Mouse (Mus musculus): ENCODE measurements around the gene Sergef. TPM values are rescaled to one million over a fixed set of nuclear protein-coding genes. Genes with fewer than 3 reads are reported as not detected.
A peak's percentile ranks its signal among the peaks of the same experiment; 100 is the strongest.

Sergef gene
- polyA plus RNA-seq, 1 experiment from 2014 or later = 50.6 TPM

DNA sequence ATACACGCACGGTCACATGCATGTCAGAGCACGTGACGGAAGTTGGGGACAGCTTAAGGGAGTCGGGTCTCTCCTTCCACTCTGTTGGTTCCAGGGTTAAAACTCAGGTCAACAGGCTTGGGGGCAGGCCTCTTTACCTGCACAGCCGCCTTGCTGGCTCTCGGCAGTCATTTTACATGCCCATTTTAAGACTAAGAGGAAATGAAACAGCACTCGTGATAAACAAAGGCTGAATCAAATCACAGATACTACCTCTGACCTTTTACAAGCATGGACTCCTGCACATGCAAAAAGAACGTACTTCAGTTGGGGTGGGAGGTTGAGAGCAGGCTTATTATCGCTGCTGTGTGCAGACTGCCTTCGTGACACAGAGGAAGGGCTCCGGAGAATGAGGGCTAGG lies 50.4 kb downstream of the Sergef start:
- Histone ChIP-seq H3K27me3 (replicated peaks; ENCODE audit: control insufficient read depth, insufficient read depth, low read length) (no peaks in the 10 kb centered on the region), H3K36me3 (ENCODE audit: control insufficient read depth, insufficient read depth, low read length) (no peaks in the 10 kb centered on the region), H3K9me3 (ENCODE audit: control insufficient read depth, low read length) (no peaks in the 10 kb centered on the region), H3K4me2 (ENCODE audit: low read length) (no peak overlapping the region), H3K27ac (ENCODE audit: low read depth, low read length) (no peak overlapping the region), H3K9ac (ENCODE audit: low read depth, low read length) (no peak overlapping the region), H3K4me3 (ENCODE audit: low read length) (no peak overlapping the region), H3K4me1 (ENCODE audit: control insufficient read depth, insufficient read depth, low read depth, low read length) (peaks cover 4% of the 10 kb centered on the region; the same call in 1 of the 2 replicates)
- ATAC-seq = no peak
- 89% methylated on average over 12 of the region's 12 CpGs for WGBS

DNA sequence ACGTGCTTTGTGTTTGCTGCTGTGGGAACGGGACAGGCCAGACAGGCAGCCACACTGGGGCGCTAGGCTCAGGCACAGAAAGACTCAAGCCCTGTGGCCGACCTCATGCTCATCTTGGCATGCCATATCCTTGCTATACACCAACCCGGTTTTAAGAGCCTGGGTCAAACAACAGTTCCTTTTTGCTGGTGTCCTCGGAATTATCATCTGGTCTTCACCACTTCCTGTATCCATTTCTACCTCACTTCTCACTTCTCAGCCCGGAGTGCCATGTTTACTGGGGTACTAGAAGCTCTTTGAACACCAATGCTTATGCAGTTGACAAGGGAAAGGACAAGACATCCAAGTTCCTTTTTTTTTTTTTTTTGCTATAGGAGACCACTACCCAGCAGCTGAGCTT lies 51.6 kb downstream of the Sergef start:
- Histone ChIP-seq H3K9ac (ENCODE audit: low read depth, low read length) (no peak overlapping the region), H3K4me3 (ENCODE audit: low read length) (no peak overlapping the region), H3K4me1 (ENCODE audit: control insufficient read depth, insufficient read depth, low read depth, low read length) (peaks cover 4% of the 10 kb centered on the region; the same call in 1 of the 2 replicates), H3K27ac (ENCODE audit: low read depth, low read length) (no peak overlapping the region), H3K27me3 (replicated peaks; ENCODE audit: control insufficient read depth, insufficient read depth, low read length) (no peaks in the 10 kb centered on the region), H3K4me2 (ENCODE audit: low read length) (no peak overlapping the region), H3K9me3 (ENCODE audit: control insufficient read depth, low read length) (no peaks in the 10 kb centered on the region), H3K36me3 (ENCODE audit: control insufficient read depth, insufficient read depth, low read length) (no peaks in the 10 kb centered on the region)
- ATAC-seq = no peak
- WGBS = 66% methylated on average over 7 of the region's 7 CpGs

DNA sequence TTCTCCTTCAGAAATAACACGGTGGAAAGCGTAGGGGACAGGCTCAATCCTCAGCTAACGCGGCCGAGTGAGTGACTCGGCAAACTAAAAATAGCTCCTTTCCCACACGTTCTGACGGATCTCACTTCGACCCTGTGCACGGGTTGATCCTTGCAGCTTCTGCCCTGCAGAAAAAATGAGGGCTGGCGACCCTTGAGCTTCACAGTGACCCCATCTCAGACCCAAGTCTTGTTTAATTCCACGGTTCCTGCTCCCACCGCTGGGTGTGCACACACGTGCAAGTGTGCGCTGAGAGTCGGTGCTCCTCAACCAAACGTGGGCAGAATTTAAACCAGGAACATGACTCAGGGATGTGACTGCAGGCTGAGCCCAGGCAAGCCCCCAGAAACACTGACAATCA lies 52.1 kb downstream of the Sergef start:
- Histone ChIP-seq H3K9ac (ENCODE audit: low read depth, low read length) (no peak overlapping the region), H3K4me2 (ENCODE audit: low read length) (no peak overlapping the region), H3K27me3 (replicated peaks; ENCODE audit: control insufficient read depth, insufficient read depth, low read length) (no peaks in the 10 kb centered on the region), H3K4me3 (ENCODE audit: low read length) (no peak overlapping the region), H3K27ac (ENCODE audit: low read depth, low read length) (no peak overlapping the region), H3K9me3 (ENCODE audit: control insufficient read depth, low read length) (no peaks in the 10 kb centered on the region), H3K36me3 (ENCODE audit: control insufficient read depth, insufficient read depth, low read length) (no peaks in the 10 kb centered on the region), H3K4me1 (ENCODE audit: control insufficient read depth, insufficient read depth, low read depth, low read length) (peaks cover 4% of the 10 kb centered on the region; the same call in 1 of the 2 replicates)
- 65% methylated on average over 17 of the region's 17 CpGs for WGBS
- ATAC-seq = no peak

DNA sequence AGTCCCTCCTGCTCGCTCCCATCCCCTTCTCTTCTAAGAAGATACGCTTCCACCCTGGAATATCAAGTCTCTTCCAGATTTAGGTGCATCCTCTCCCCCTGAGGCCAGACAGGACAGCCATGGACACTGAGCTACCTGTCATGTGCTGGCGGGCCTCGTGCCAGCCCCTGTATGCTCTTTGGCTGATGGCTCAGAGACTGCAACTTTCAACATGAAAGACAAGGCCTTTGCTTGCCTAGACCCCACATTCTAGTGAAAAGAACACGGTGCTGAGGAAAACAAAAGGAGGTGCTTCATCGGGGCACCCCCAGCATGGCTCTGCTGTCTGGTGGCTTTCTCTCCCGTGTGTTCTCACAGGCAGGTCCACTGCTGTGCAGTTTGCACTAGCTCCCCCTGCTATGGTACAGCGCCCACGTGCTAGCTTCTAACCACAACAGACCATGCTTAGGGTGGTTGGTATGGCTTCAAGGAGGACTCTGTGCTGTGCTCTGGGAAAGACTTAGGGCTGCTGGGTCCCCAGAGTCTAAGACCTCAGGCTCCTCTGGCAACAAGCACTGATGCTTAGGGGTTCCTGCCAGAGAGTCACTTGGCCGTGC lies 52.9 kb downstream of the Sergef start:
- Histone ChIP-seq H3K36me3 (ENCODE audit: control insufficient read depth, insufficient read depth, low read length) (no peaks in the 10 kb centered on the region), H3K4me3 (ENCODE audit: low read length) (no peak overlapping the region), H3K9me3 (ENCODE audit: control insufficient read depth, low read length) (no peaks in the 10 kb centered on the region), H3K4me1 (ENCODE audit: control insufficient read depth, insufficient read depth, low read depth, low read length) (peaks cover 4% of the 10 kb centered on the region; the same call in 1 of the 2 replicates), H3K27me3 (replicated peaks; ENCODE audit: control insufficient read depth, insufficient read depth, low read length) (no peaks in the 10 kb centered on the region), H3K4me2 (ENCODE audit: low read length) (no peak overlapping the region), H3K9ac (ENCODE audit: low read depth, low read length) (no peak overlapping the region), H3K27ac (ENCODE audit: low read depth, low read length) (no peak overlapping the region)
- ATAC-seq = no peak
- 83% methylated on average over 10 of the region's 10 CpGs for WGBS

DNA sequence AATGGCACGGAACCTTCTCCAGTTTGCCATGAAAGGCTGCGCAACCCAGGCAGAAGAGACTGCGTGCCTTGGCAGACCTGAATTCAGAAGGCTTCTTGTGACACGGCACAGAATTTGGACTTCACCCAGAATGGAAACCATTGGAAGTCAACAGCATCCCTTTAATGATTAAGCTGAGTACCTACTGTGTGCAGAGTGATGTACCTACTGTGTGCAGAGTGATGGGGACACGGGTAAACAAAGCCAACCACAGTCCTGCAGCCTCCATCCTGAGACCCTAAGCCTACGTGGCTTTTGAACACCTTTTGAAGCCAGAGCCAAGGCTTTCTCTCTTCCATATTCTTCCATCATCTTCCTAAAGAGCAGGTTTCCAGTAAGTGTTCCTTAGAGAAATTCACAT lies 56.9 kb downstream of the Sergef start:
- H3K9ac ChIP-seq (ENCODE audit: low read depth, low read length) = no peak overlapping the region
- H3K4me2 ChIP-seq (ENCODE audit: low read length) = no peak overlapping the region
- H3K36me3 ChIP-seq (ENCODE audit: control insufficient read depth, insufficient read depth, low read length) = no peaks in the 10 kb centered on the region
- no peaks in the 10 kb centered on the region for H3K9me3 ChIP-seq (ENCODE audit: control insufficient read depth, low read length)
- no peak overlapping the region for H3K4me3 ChIP-seq (ENCODE audit: low read length)
- H3K27ac ChIP-seq (ENCODE audit: low read depth, low read length) = no peak overlapping the region
- H3K4me1 ChIP-seq (ENCODE audit: control insufficient read depth, insufficient read depth, low read depth, low read length) = peaks cover 4% of the 10 kb centered on the region; the same call in 1 of the 2 replicates
- no peak for ATAC-seq
- 97% methylated on average over 6 of the region's 6 CpGs for WGBS
- no peaks in the 10 kb centered on the region for H3K27me3 ChIP-seq (replicated peaks; ENCODE audit: control insufficient read depth, insufficient read depth, low read length)

DNA sequence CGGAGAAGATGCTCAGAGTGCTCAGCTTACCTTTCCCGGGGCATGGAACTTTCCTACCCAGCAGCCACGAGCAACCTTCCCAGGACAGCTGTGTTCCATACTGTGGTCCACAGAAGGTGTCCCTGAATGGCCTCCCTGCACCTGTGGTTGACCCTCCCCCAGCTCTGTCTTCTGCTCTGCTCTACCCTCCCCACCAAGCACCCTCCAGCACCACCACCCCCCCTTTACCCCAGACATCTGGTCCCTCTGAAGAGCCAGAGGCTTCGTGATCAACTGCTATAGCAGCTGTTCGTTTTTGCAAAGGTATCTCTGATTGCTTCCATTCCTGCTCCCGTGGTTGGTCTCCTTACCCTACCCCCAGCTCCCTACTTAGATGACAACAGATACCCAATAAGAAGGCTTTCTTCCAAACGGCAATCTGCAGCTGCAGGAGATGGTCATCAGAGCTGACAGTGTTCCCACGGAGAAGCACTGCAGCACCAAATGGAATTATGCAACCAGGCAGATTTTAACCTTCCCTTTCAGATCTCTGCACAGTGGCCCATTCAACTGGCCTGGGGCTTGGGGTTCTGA lies 58.2 kb downstream of the Sergef start:
- no peak overlapping the region for H3K27ac ChIP-seq (ENCODE audit: low read depth, low read length)
- H3K4me1 ChIP-seq (ENCODE audit: control insufficient read depth, insufficient read depth, low read depth, low read length) = no peaks in the 10 kb centered on the region
- H3K9me3 ChIP-seq (ENCODE audit: control insufficient read depth, low read length) = no peaks in the 10 kb centered on the region
- H3K9ac ChIP-seq (ENCODE audit: low read depth, low read length) = no peak overlapping the region
- no peak for ATAC-seq
- no peaks in the 10 kb centered on the region for H3K36me3 ChIP-seq (ENCODE audit: control insufficient read depth, insufficient read depth, low read length)
- H3K4me3 ChIP-seq (ENCODE audit: low read length) = no peak overlapping the region
- no peaks in the 10 kb centered on the region for H3K27me3 ChIP-seq (replicated peaks; ENCODE audit: control insufficient read depth, insufficient read depth, low read length)
- WGBS = 79% methylated on average over 8 of the region's 8 CpGs
- H3K4me2 ChIP-seq (ENCODE audit: low read length) = no peak overlapping the region

DNA sequence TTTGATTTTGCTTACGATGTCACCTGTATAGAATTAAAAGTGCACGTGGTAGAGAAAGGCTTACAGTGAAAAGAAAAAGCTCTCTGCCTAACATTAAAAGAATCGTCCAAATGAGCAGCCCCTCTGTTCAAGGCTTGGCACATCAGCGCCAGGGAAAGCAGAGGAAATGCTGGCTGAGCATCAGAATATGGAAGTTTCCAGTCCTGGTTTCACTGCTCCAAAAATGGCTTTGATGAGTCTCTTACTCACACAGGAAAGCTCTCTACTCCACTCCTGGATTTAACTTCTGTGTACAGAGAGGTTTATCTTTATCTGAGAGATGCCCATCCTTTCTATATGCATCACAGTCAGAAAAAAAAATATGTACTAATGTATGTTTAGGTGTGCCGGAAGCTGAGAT lies 61.5 kb downstream of the Sergef start:
- Histone ChIP-seq H3K4me2 (ENCODE audit: low read length) (no peak overlapping the region), H3K9me3 (ENCODE audit: control insufficient read depth, low read length) (no peaks in the 10 kb centered on the region), H3K36me3 (ENCODE audit: control insufficient read depth, insufficient read depth, low read length) (no peaks in the 10 kb centered on the region), H3K27ac (ENCODE audit: low read depth, low read length) (no peak overlapping the region), H3K9ac (ENCODE audit: low read depth, low read length) (no peak overlapping the region), H3K27me3 (replicated peaks; ENCODE audit: control insufficient read depth, insufficient read depth, low read length) (no peaks in the 10 kb centered on the region), H3K4me1 (ENCODE audit: control insufficient read depth, insufficient read depth, low read depth, low read length) (peaks cover 6% of the 10 kb centered on the region), H3K4me3 (ENCODE audit: low read length) (no peak overlapping the region)
- 82% methylated on average over 5 of the region's 5 CpGs for WGBS
- ATAC-seq = no peak

DNA sequence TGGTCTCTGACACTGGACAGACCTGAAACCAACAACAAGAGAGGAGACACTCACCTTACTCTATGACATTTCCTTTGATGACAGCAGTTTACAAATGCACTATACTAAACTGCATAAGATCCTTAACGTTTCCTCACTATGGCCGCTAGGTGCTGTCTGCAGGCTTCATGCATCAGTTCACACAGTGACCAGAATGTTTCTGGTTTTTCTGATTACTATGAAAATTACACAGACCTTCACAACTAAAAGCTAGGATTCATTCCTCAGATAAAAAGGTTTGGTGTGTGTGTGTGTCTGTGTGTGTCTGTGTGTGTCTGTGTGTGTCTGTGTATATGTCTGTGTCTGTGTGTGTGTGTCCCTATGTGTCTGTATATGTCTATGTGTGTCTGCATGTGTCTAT lies 63.7 kb downstream of the Sergef start:
- Histone ChIP-seq H3K27me3 (replicated peaks; ENCODE audit: control insufficient read depth, insufficient read depth, low read length) (no peaks in the 10 kb centered on the region), H3K36me3 (ENCODE audit: control insufficient read depth, insufficient read depth, low read length) (no peaks in the 10 kb centered on the region), H3K9ac (ENCODE audit: low read depth, low read length) (no peak overlapping the region), H3K27ac (ENCODE audit: low read depth, low read length) (no peak overlapping the region), H3K4me1 (ENCODE audit: control insufficient read depth, insufficient read depth, low read depth, low read length) (peaks cover 10% of the 10 kb centered on the region), H3K9me3 (ENCODE audit: control insufficient read depth, low read length) (no peaks in the 10 kb centered on the region), H3K4me3 (ENCODE audit: low read length) (no peak overlapping the region), H3K4me2 (ENCODE audit: low read length) (no peak overlapping the region)
- 74% methylated on average over 2 of the region's 2 CpGs for WGBS
- ATAC-seq = no peak

DNA sequence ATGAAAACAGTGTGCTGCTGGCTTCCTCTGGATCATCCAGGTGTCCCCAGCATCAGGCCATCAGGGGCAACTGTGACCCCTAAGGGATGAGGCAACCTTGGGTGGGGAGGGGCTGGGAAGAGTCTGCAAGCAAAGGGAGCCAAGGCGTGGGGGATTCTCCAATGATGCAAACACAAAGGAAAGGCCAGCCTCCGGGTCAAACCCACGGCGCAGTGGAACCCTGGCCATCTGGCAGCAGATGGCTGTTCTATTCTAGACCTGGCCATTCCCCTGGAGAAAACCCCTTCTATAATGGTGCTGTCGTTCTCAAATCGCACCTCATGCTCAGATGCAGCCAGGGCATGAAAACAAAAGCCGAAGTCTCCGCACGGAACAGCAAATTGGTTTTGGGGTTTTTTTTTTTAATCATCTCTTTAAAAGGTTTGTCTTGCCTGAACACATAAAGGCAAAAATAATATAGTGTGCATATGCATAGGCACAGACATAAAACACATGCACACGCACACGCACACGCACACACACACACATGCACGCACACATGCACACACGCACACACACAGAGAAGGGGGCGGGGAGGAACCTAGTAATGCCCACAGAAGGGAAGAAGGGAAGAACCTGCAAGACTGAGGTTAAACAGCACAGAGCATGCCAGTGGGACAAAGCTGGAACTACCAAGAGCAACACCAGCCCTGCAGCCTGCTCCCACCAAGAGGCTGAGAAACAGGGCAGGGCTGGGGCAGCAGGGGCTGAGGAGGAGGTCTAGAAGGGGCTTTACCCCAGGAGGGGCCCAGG lies 66.6 kb downstream of the Sergef start:
- Histone ChIP-seq H3K27ac (ENCODE audit: low read depth, low read length) (peak overlapping the region; percentile 16), H3K36me3 (ENCODE audit: control insufficient read depth, insufficient read depth, low read length) (no peaks in the 10 kb centered on the region), H3K9ac (ENCODE audit: low read depth, low read length) (0 out of 2 replicates have a peak overlapping the region, but pooled peaks have one; percentile 2), H3K4me1 (ENCODE audit: control insufficient read depth, insufficient read depth, low read depth, low read length) (peaks cover 10% of the 10 kb centered on the region), H3K27me3 (replicated peaks; ENCODE audit: control insufficient read depth, insufficient read depth, low read length) (no peaks in the 10 kb centered on the region), H3K4me2 (ENCODE audit: low read length) (no peak overlapping the region), H3K9me3 (ENCODE audit: control insufficient read depth, low read length) (peaks cover under 1% of the 10 kb centered on the region; the same call in 1 of the 2 replicates), H3K4me3 (ENCODE audit: low read length) (no peak overlapping the region)
- ATAC-seq = peak; percentile 48
- WGBS = 50% methylated on average over 15 of the region's 15 CpGs
